Mouse (Mus musculus) MEL (cell line): ENCODE data around the gene Rasl11a.

Source experiments
- CHD2 ChIP-seq: IDR thresholded peaks from 2 replicates; pipeline ENCODE4 v1.6.1; 2011; ENCODE audit warnings: low read length, improper control_type of control experiment
- CTCF ChIP-seq, 3 experiments: IDR thresholded peaks in 2 of 3; conservative IDR thresholded peaks in 1 of 3; 2 replicates each; pipeline ENCODE4 v1.5.1; 2011 to 2012; ENCODE audit warnings: low read length in 3 of 3, low read depth in 2 of 3, mild to moderate bottlenecking in 2 of 3, improper control_type of control experiment in 1 of 3, inconsistent platforms in 1 of 3, mixed read lengths in 1 of 3, moderate library complexity in 1 of 3; ENCODE audit not compliant: control insufficient read depth in 1 of 3, insufficient read depth in 1 of 3, poor library complexity in 1 of 3, severe bottlenecking in 1 of 3
- ELF1 ChIP-seq: IDR thresholded peaks from 2 replicates; pipeline ENCODE4 v1.6.1; 2014; ENCODE audit warnings: low read depth, mild to moderate bottlenecking, inconsistent platforms, low read length, improper control_type of control experiment, moderate library complexity
- JUND ChIP-seq: IDR thresholded peaks from 2 replicates; pipeline ENCODE4 v1.6.1; 2011; ENCODE audit warnings: low read depth, mild to moderate bottlenecking, improper control_type of control experiment, low read length
- MXI1 ChIP-seq: IDR thresholded peaks from 2 replicates; pipeline ENCODE4 v1.6.1; 2011; ENCODE audit warnings: mild to moderate bottlenecking, low read depth, low read length, improper control_type of control experiment
- POLR2A ChIP-seq, 2 experiments: IDR thresholded peaks; 2 replicates each; pipeline ENCODE4 v1.6.1; 2011 to 2012; ENCODE audit warnings: low read length in 2 of 2, mild to moderate bottlenecking in 2 of 2, control low read depth in 1 of 2, improper control_type of control experiment in 1 of 2, low read depth in 1 of 2, moderate library complexity in 1 of 2; ENCODE audit not compliant: control insufficient read depth in 1 of 2, insufficient read depth in 1 of 2, poor library complexity in 1 of 2

GRCm38 (mm10) chr5:146841996-146842395 is 2.9 kb upstream of the Rasl11a start:
- TF ChIP-seq POLR2A (IDR thresholded peaks at IDR 0.05; ENCODE audit: control insufficient read depth in 1 of 2, insufficient read depth in 1 of 2, low read depth in 1 of 2, low read length in 2 of 2, poor library complexity in 1 of 2) (no peak), JUND (no peak), CTCF (IDR thresholded peaks at IDR 0.05 in 2 of 3, conservative IDR thresholded peaks at IDR 0.05 in 1 of 3; ENCODE audit: control insufficient read depth in 1 of 3, insufficient read depth in 1 of 3, low read depth in 2 of 3, low read length in 3 of 3, poor library complexity in 1 of 3, severe bottlenecking in 1 of 3) (no peak), MXI1 (no peak), ELF1 (no peak), CHD2 (no peak)
